Mouse (Mus musculus) CD4-positive, CD25-positive, alpha-beta regulatory T cell (primary cell): ENCODE measurements around the gene Sft2d2. TPM values are rescaled to one million over a fixed set of nuclear protein-coding genes. Genes with fewer than 3 reads are reported as not detected.

Source experiments
- polyA plus RNA-seq: library from polyadenylated mRNA; unstranded; fragments of 100-300 nt; shearing (Covaris generic); gene quantifications from one replicate; pipeline ENCODE4 v1.2.1, GENCODE M21; 2017

Gene Sft2d2
- 47.8 TPM for polyA plus RNA-seq

GRCm38 (mm10) chr1:165193880-165194661 lies at the start of gene Sft2d2:
Gene Sft2d2, minus strand, starts transcription at chr1:165194438.

DNA sequence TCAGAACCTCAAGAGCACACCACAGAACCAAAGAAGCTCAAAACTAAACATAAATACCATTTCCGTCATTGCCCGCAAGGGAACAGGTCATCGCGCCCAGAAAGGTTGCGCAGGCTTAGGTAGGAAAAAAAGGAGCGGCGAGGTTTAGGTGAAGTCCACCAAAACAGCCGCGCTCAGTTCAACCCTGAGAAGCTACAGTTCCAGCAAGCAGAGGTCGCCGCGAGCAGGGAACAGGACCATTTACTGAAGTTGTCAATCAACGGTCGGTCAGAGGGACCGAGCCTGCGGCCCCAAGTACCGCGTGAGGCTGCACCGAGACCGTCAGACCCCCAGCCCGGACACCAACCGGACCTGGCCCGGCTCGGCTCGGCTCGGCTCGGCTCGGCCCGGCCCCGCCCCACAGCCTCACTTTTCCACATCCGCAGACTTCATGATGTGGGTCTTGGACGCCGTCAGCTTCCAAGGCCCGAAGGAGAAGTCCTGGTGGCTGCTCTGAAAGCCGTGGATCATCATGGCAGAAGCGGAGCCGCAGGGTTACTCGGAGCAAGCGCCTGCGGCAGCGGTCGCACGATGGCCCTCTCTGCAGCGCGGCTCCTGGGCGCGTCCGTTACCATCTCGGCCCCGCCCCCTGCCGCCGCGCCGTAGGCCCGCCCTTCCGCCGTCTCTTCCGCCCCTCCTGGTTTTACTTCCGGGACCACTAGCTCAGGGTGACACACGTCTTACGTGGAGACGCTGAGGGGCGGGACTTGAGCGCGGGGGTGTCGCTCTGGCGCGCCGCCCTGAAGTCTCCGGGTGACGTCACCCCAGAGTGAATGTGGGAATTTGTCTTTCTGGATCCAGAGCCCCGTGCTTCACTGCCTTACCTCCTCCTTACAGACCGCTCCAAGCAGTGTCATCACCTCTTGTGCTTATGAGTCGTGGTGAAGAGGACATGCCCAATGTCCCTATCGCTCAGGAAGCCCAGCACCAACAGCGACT lies 42.4 kb upstream of the Sft2d2 start, which contains the start of gene Tiprl:
Tiprl (minus strand) TSS at position 676 of the 978 bp plus-strand sequence.

DNA sequence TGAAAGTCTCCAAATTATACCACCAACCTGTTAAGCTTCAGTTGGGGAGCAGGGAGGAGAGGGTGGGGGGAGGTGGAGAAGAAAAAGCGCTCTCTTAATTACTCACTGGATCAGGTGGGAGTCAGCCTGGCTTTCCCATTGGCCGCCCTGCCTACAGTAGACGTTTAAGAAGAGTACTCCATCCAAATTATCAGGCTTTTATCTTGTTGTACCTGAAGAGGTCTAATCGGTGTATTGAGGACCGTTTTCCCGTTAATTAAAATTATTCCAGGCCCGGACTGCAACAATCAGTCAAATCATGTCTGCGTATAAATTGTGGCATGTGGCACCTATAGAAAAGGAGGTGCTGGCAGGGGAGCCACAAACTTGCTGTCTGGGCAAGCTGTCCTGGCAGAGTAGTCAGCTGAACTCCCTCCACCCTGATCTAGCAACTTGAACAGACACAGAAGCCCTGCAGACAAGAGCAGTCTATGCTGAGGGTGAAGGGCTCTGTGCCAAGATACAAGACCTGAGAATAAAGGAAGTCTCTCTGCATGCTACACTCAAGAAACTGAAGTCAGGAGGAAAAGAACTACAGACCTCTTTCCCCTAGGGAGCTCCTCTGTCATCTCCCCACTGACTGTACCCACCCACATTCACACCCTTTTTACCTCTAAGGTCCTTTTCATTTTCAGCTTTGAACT lies 33.4 kb downstream of the Sft2d2 start, which contains the start of gene Tbx19:
Tbx19 (minus strand) TSS at position 51 of the 683 bp plus-strand sequence.

Other genes with a start within 250 kb of the Sft2d2 start
- gene Tbx19, start 33.7 kb downstream of the Sft2d2 start, polyA plus RNA-seq: 0.18 TPM
- 91.3 TPM for gene Tiprl, start 42.6 kb upstream of the Sft2d2 start, polyA plus RNA-seq
- gene Gpr161, start 101.4 kb upstream of the Sft2d2 start, polyA plus RNA-seq: 0.12 TPM